Mouse (Mus musculus) neural tube, embryonic 12.5 days (tissue): ENCODE measurements at regions not wholly inside any gene's neighbourhood (a gene's known extent, or its start where the extent isn't known, plus 50 kb on each side); places are given as distances from the start of the nearest gene placed in this dataset.
"Not testable (repeated sequence)": the region's sequence is repeated elsewhere in the genome, so short reads cannot be mapped to it uniquely, and the experiment has no call there.

Experiments used
- ATAC-seq: fragments of 200-750 bp; cut with Nextera tagmentation; 2 replicates; pipeline ENCODE4 v1.8.0; 2017; ENCODE audit warnings: low read depth, mild to moderate bottlenecking, moderate TSS enrichment, moderate library complexity; ENCODE audit not compliant: low FRiP score
- H3K27ac ChIP-seq: fragments of 300-500 bp; sonication (generic); 2 replicates; pipeline ENCODE4 v1.5.1; 2016
- H3K27me3 ChIP-seq: fragments of 300-500 bp; sonication (generic); replicated peaks from 2 replicates; pipeline ENCODE4 v1.6.1; 2016; ENCODE audit warnings: mild to moderate bottlenecking
- H3K36me3 ChIP-seq: fragments of 300-500 bp; sonication (generic); 2 replicates; pipeline ENCODE4 v1.6.1; 2016; ENCODE audit warnings: mild to moderate bottlenecking
- H3K4me1 ChIP-seq: fragments of 300-500 bp; sonication (generic); 2 replicates; pipeline ENCODE4 v1.6.1; 2016
- H3K4me2 ChIP-seq: fragments of 300-500 bp; sonication (generic); replicated peaks from 2 replicates; pipeline ENCODE4 v1.6.1; 2016; ENCODE audit warnings: mild to moderate bottlenecking
- H3K4me3 ChIP-seq: fragments of 300-500 bp; sonication (generic); 2 replicates; pipeline ENCODE4 v1.5.1; 2016
- H3K9ac ChIP-seq: fragments of 300-500 bp; sonication (generic); 2 replicates; pipeline ENCODE4 v1.6.1; 2016; ENCODE audit warnings: mild to moderate bottlenecking
- H3K9me3 ChIP-seq: fragments of 300-500 bp; sonication (generic); 2 replicates; pipeline ENCODE4 v1.6.1; 2016; ENCODE audit warnings: mild to moderate bottlenecking
- WGBS: fragments of 180-500 bp; shearing (Covaris S2); methylation state at CpG from one replicate; pipeline ENCODE4 v1.1.7; 2016; 5-methylcytosine and 5-hydroxymethylcytosine counted together

DNA sequence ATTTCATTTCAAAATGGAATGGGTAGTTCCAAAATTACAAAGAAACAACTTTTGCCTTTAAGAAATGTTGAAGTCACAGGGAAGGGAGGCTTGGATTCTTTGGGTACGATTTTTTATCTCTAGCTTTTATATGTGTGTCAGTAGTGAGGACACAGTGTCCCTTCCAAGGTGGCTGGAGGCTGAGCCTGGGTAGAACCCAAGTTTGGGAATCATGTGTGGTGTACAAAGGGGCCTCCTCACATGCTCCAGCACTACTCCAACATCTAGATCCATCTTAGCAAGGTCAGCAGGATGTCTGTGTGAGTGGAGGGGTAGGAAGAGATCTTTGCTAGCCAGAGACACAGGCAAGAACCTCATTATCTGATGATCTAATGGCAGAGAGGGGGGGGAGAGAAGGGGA lies 134.5 kb upstream of the Tas2r119 start:
- no peak for ATAC-seq
- H3K36me3 ChIP-seq = no peaks in the 10 kb centered on the region
- H3K4me2 ChIP-seq = no peak overlapping the region
- H3K9ac ChIP-seq = no peak overlapping the region
- no peaks in the 10 kb centered on the region for H3K27me3 ChIP-seq
- H3K9me3 ChIP-seq = no peaks in the 10 kb centered on the region
- H3K4me3 ChIP-seq = no peak overlapping the region
- H3K27ac ChIP-seq = no peak overlapping the region
- H3K4me1 ChIP-seq = no peaks in the 10 kb centered on the region
- 87% methylated on average over 1 of the region's 1 CpGs for WGBS

DNA sequence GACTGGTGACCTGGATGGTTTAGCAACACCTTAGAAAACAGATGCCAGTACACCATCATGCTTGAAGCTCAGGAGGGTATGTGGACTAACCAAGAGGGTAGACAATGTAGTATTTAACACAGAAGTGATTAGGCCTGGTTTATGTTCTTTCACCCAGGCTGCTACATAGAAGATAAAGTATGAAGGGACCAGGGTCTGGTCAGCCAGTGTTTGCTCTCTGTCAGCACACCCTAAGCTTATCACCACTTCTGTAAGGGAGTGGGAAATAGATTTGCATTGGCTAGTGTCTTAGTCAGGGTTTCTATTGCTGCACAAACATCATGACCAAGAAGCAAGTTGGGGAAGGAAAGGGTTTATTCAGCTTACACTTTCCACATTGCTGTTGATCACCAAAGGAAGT lies 133.9 kb upstream of the Tas2r119 start:
- Histone ChIP-seq H3K4me2 (no peak overlapping the region), H3K4me3 (no peak overlapping the region), H3K36me3 (no peaks in the 10 kb centered on the region), H3K9ac (no peak overlapping the region), H3K27ac (no peak overlapping the region), H3K9me3 (no peaks in the 10 kb centered on the region), H3K27me3 (no peaks in the 10 kb centered on the region), H3K4me1 (no peaks in the 10 kb centered on the region)
- no peak for ATAC-seq

DNA sequence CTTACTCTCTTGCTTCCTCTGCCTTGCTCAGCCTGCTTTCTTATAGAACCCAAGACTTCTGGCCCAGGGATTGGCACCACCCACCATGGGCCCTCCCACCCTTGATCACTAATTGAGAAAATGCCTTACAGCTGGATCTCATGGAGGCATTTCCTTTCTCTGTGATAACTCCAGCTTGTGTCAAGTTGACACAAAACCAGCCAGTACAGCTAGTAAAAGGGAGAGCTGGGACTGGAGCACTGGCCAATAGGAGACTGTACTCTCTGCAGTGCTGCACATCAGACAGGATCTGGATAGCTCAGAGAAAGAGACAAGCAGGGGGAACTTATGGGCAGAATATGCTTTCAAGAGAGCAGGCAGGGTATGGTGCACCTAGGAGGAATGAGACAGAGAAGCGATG lies 133.4 kb upstream of the Tas2r119 start:
- not testable (repeated sequence) for H3K4me1 ChIP-seq, H3K27me3 ChIP-seq, H3K4me2 ChIP-seq, H3K9me3 ChIP-seq, H3K9ac ChIP-seq, H3K4me3 ChIP-seq, H3K36me3 ChIP-seq, ATAC-seq, H3K27ac ChIP-seq
- 95% methylated on average over 1 of the region's 1 CpGs for WGBS

DNA sequence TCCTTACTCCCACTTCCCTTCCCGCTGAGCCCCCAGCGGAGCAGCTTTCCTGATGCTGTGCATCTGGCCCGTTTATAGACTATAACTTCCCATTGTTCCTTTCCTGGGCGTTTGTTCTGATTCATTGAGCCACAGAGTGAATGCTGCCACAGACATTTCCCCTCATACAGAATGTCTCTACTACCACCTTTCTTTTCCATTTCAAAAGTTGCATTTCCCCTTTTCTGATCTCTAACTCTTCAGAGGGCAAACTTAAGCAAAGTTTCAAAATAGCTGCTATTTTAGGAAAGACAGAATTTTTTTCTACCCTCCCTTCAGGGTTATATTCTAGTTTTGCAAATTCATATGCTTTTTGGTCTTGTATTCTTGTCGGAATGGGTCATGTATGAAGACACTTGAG lies 128.3 kb upstream of the Tas2r119 start:
- 37% methylated on average over 5 of the region's 5 CpGs for WGBS
- no peak for ATAC-seq
- Histone ChIP-seq H3K4me3 (no peak overlapping the region), H3K4me1 (no peaks in the 10 kb centered on the region), H3K9me3 (no peaks in the 10 kb centered on the region), H3K4me2 (no peak overlapping the region), H3K9ac (no peak overlapping the region), H3K27me3 (no peaks in the 10 kb centered on the region), H3K36me3 (no peaks in the 10 kb centered on the region), H3K27ac (no peak overlapping the region)

DNA sequence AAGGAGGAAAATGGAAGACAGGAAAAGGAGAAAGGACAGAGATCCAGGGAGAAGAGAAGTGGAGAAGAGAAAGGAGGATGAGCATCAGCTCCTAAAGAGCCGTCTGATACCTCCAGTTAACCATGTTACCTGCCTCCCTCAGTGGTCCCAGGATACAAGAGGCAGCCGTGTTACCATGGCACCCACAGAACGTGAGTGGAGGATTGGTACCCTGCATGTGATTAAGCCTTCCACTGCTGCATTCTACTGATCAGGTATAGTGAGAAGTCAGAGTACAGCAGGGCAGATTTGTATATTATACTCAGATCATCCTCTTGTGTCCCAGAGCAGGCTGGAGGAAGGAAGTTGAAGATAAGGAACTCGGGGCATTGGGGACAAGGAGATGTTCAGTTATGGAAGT lies 115.5 kb upstream of the Tas2r119 start:
- 79% methylated on average over 4 of the region's 4 CpGs for WGBS
- Histone ChIP-seq H3K4me3 (no peak overlapping the region), H3K4me1 (no peaks in the 10 kb centered on the region), H3K27ac (no peak overlapping the region), H3K4me2 (no peak overlapping the region), H3K27me3 (no peaks in the 10 kb centered on the region), H3K9me3 (no peaks in the 10 kb centered on the region), H3K36me3 (no peaks in the 10 kb centered on the region), H3K9ac (no peak overlapping the region)
- no peak for ATAC-seq

DNA sequence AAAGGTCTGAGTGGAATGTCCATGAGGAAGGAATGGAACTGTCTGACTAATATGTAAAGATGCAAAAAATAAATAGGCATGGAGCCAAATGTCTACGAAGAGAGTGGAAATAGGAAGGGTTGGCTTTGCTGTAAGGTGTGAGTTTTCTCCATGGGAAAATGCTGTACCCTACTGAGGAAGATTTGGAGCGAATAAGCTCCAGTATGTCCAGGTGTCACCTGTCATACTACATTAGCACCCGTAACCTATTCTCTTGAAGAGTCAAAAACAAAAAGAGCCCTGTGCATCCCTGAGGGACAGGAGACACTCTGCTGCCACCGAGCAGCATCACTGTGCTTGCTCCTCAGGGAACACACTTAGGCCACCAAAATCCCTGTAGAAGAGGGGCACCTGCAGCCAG lies 95.0 kb upstream of the Tas2r119 start:
- ATAC-seq = no peak
- no peaks in the 10 kb centered on the region for H3K36me3 ChIP-seq
- no peaks in the 10 kb centered on the region for H3K9me3 ChIP-seq

DNA sequence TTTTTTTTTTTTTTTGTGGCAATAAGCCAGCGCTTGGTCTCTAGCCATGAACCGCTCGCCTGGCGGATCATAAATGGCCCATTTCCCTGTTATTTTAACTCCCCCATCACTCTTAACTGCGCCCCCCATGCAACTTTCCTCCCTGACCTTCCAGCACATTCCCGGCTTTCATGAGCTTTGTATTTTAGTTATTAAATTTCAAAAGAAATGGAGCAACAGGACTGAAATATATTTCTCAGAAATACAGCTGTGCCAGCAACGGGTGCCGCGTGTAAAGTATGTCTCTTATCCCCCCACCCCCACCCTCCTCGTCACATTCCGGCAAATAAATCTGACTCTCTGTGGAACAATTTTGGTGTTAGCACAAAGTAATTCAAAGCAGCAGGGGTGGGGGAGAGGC lies 83.2 kb upstream of the Tas2r119 start:
- Histone ChIP-seq H3K9ac (no peak overlapping the region), H3K4me2 (no peak overlapping the region), H3K4me3 (no peak overlapping the region), H3K9me3 (no peaks in the 10 kb centered on the region), H3K36me3 (no peaks in the 10 kb centered on the region), H3K27ac (no peak overlapping the region), H3K4me1 (no peaks in the 10 kb centered on the region), H3K27me3 (no peaks in the 10 kb centered on the region)
- WGBS = 65% methylated on average over 11 of the region's 11 CpGs
- no peak for ATAC-seq

More for the DNA sequence above, 95.0 kb upstream of the Tas2r119 start:
- no peak overlapping the region for H3K9ac ChIP-seq
- H3K4me2 ChIP-seq = no peak overlapping the region
- 90% methylated on average over 4 of the region's 4 CpGs for WGBS
- no peaks in the 10 kb centered on the region for H3K4me1 ChIP-seq
- no peaks in the 10 kb centered on the region for H3K27me3 ChIP-seq
- H3K4me3 ChIP-seq = no peak overlapping the region
- no peak overlapping the region for H3K27ac ChIP-seq

DNA sequence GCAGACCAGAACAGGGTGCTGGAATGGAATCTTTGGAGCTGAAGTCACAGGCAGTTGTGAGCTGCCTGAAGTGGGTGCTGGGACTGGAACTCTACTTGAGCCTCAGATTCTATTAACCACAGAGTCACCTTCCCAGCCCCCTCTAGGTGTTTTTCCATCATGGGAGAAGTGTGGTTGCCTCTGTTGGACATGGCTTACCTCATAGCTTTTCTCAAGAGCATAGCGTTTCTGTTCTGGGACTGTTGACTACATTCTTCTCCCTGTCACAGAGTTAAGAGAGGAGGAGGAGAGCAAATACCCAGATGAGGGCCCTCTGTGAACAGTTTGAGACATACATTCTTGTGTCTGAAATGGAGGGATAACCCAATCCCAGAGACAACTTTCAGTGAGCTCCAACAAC lies 81.5 kb upstream of the Tas2r119 start:
- H3K4me2 ChIP-seq = no peak overlapping the region
- WGBS = 96% methylated on average over 1 of the region's 1 CpGs
- ATAC-seq = no peak
- H3K9me3 ChIP-seq = no peaks in the 10 kb centered on the region
- H3K4me3 ChIP-seq = no peak overlapping the region
- H3K4me1 ChIP-seq = no peaks in the 10 kb centered on the region
- no peak overlapping the region for H3K27ac ChIP-seq
- no peak overlapping the region for H3K9ac ChIP-seq
- no peaks in the 10 kb centered on the region for H3K27me3 ChIP-seq
- H3K36me3 ChIP-seq = no peaks in the 10 kb centered on the region

DNA sequence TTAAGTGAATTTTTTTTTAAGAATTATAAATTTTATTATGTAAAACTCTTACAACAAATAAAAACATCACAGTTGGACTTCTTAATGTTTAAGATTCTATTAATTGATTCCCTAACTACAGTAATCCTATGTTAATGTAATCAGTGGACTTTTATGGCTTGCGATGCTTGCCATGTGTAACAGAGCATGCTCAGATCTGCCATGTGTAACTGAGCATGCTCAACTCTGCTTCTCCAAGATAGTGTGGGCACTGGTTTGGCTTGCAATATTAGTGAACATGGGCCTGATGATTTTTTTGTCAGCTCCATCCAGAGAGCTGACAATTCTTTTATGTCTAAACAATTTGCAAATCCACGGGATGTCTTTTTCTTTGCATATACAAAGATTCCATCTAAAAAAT lies 66.4 kb upstream of the Tas2r119 start:
- no peak for ATAC-seq
- no peaks in the 10 kb centered on the region for H3K9me3 ChIP-seq
- no peak overlapping the region for H3K27ac ChIP-seq
- H3K9ac ChIP-seq = no peak overlapping the region
- H3K4me1 ChIP-seq = no peaks in the 10 kb centered on the region
- no peak overlapping the region for H3K4me2 ChIP-seq
- 90% methylated on average over 2 of the region's 2 CpGs for WGBS
- H3K27me3 ChIP-seq = no peaks in the 10 kb centered on the region
- no peaks in the 10 kb centered on the region for H3K36me3 ChIP-seq
- no peak overlapping the region for H3K4me3 ChIP-seq
